Mouse (Mus musculus) lung, adult 2 months (tissue): Measurements from ENCODE around the gene Gm20388. TPM values are rescaled to one million over a fixed set of nuclear protein-coding genes. Genes with fewer than 3 reads are reported as not detected.

ENCODE experiments used
- DNase-seq: peaks from one replicate; pipeline ENCODE4 v3.0.0; 2022
- H3K4me1 ChIP-seq: fragments of 200-500 bp; 2 replicates; pipeline ENCODE4 v1.6.1; 2011; ENCODE audit warnings: low read length; ENCODE audit not compliant: control insufficient read depth, insufficient read depth
- H3K4me3 ChIP-seq: fragments of 200-500 bp; replicated peaks from 2 replicates; pipeline ENCODE3; 2011; ENCODE audit warnings: low read depth, mild to moderate bottlenecking, control low read depth, low read length; ENCODE audit errors: extremely low read depth
- CTCF ChIP-seq: fragments of 200-500 bp; IDR thresholded peaks from 2 replicates; pipeline ENCODE4 v1.5.1; 2011; ENCODE audit warnings: mild to moderate bottlenecking, low read length, control low read depth; ENCODE audit not compliant: insufficient read depth
- POLR2A ChIP-seq: fragments of 200-500 bp; IDR thresholded peaks from 2 replicates; pipeline ENCODE4 v1.6.1; 2011; ENCODE audit warnings: low read depth, mild to moderate bottlenecking, control low read depth, low read length, borderline replicate concordance; ENCODE audit errors: extremely low read depth
- WGBS: fragments of 180-500 bp; shearing (Covaris S2); methylation state at CpG from one replicate; pipeline ENCODE4 v1.1.7; 2018; 5-methylcytosine and 5-hydroxymethylcytosine counted together
- polyA plus RNA-seq: library from polyadenylated mRNA; depleted of rRNA; stranded (reverse); fragments of >200 nt; gene quantifications from 2 replicates; pipeline ENCODE4 v1.2.3, GENCODE M21; 2012

Gene Gm20388
- polyA plus RNA-seq, 1 experiment, result 67.8 TPM

GRCm38 (mm10) chr8:122702957-122703356 is 2792.3 kb downstream of the Gm20388 start:
- peaks cover 4% of the 10 kb centered on the region for H3K4me1 ChIP-seq
- 82% methylated on average over 6 of the region's 6 CpGs for WGBS
- no peak for DNase-seq
- no peak overlapping the region for H3K4me3 ChIP-seq
- TF ChIP-seq CTCF, result no peak
- no peak for TF ChIP-seq POLR2A

- Histone ChIP-seq H3K4me1 (peaks cover 4% of the 10 kb centered on the region), H3K4me3 (no peak overlapping the region)
- TF ChIP-seq CTCF (no peak), POLR2A (no peak)
- 64% methylated on average over 3 of the region's 3 CpGs for WGBS
- DNase-seq, result no peak
These were observed 2794.0 kb downstream of the Gm20388 start for GRCm38 (mm10) chr8:122704612-122705011.

GRCm38 (mm10) chr8:122705901-122706561 is 2795.4 kb downstream of the Gm20388 start:
- peaks cover 4% of the 10 kb centered on the region for H3K4me1 ChIP-seq
- no peak for DNase-seq
- 32% methylated on average over 12 of the region's 12 CpGs for WGBS
- H3K4me3 ChIP-seq, result no peak overlapping the region
- TF ChIP-seq POLR2A (no peak), CTCF (no peak)

- Histone ChIP-seq H3K4me1 (peaks cover 9% of the 10 kb centered on the region), H3K4me3 (no peak overlapping the region)
- TF ChIP-seq CTCF (no peak), POLR2A (no peak)
- no peak for DNase-seq
- 70% methylated on average over 4 of the region's 4 CpGs for WGBS
These were observed 2796.5 kb downstream of the Gm20388 start for GRCm38 (mm10) chr8:122707184-122707583.

GRCm38 (mm10) chr8:122709340-122710111 is 2798.9 kb downstream of the Gm20388 start:
- WGBS, result 64% methylated on average over 26 of the region's 26 CpGs
- H3K4me3 ChIP-seq, result no peak overlapping the region
- peaks cover 11% of the 10 kb centered on the region for H3K4me1 ChIP-seq
- DNase-seq, result no peak
- TF ChIP-seq CTCF (no peak), POLR2A (no peak)

GRCm38 (mm10) chr8:122711480-122711879 is 2800.8 kb downstream of the Gm20388 start:
- H3K4me3 ChIP-seq, result no peak overlapping the region
- 64% methylated on average over 3 of the region's 3 CpGs for WGBS
- TF ChIP-seq CTCF (no peak), POLR2A (no peak)
- no peak for DNase-seq
- H3K4me1 ChIP-seq, result peaks cover 8% of the 10 kb centered on the region

GRCm38 (mm10) chr8:122711891-122712365 is 2801.3 kb downstream of the Gm20388 start:
- peak; percentile 38 for DNase-seq
- 28% methylated on average over 11 of the region's 11 CpGs for whole genome bisulfite sequencing
- TF ChIP-seq POLR2A (0 out of 2 replicates have a peak, but pooled peaks have one; percentile 13), CTCF (no peak)

GRCm38 (mm10) chr8:122712411-122713156 is 2801.9 kb downstream of the Gm20388 start:
- TF ChIP-seq CTCF, result no peak
- no peak for TF ChIP-seq POLR2A
- 72% methylated on average over 12 of the region's 12 CpGs for WGBS
- peaks cover 8% of the 10 kb centered on the region for H3K4me1 ChIP-seq
- DNase-seq, result no peak
- H3K4me3 ChIP-seq, result no peak overlapping the region

More at GRCm38 (mm10) chr8:122711891-122712365, 2801.3 kb downstream of the Gm20388 start:
- Histone ChIP-seq H3K4me1 (peaks cover 8% of the 10 kb centered on the region), H3K4me3 (no peak overlapping the region)

- H3K4me3 ChIP-seq, result no peak overlapping the region
These were observed 2802.5 kb downstream of the Gm20388 start for GRCm38 (mm10) chr8:122713157-122713518.

GRCm38 (mm10) chr8:122716566-122716965 is 2805.9 kb downstream of the Gm20388 start:
- no peak for TF ChIP-seq POLR2A
- no peak for TF ChIP-seq CTCF
- H3K4me1 ChIP-seq, result peaks cover 19% of the 10 kb centered on the region
- no peak overlapping the region for H3K4me3 ChIP-seq
- no peak for DNase-seq
- WGBS, result 65% methylated on average over 8 of the region's 8 CpGs

More at GRCm38 (mm10) chr8:122713157-122713518, 2802.5 kb downstream of the Gm20388 start:
- TF ChIP-seq CTCF (no peak), POLR2A (no peak)
- DNase-seq, result no peak
- H3K4me1 ChIP-seq, result peaks cover 8% of the 10 kb centered on the region
- 85% methylated on average over 5 of the region's 5 CpGs for WGBS
